Mouse (Mus musculus) stomach, embryonic 15.5 days (tissue): Measurements from ENCODE around the gene Ptprg. TPM values are rescaled to one million over a fixed set of nuclear protein-coding genes. Genes with fewer than 3 reads are reported as not detected.

Experiments
- ATAC-seq: fragments of 200-750 bp; cut with Nextera tagmentation; 2 replicates; pipeline ENCODE4 v1.8.0; 2017; ENCODE audit warnings: low read depth, moderate number of reproducible peaks, moderate TSS enrichment; ENCODE audit not compliant: insufficient read depth, low FRiP score
- H3K27ac ChIP-seq: fragments of 300-500 bp; sonication (generic); 2 replicates; pipeline ENCODE4 v1.5.1; 2015; ENCODE audit warnings: mild to moderate bottlenecking, inconsistent platforms
- H3K27me3 ChIP-seq: fragments of 300-500 bp; sonication (generic); replicated peaks from 2 replicates; pipeline ENCODE4 v1.6.1; 2015; ENCODE audit warnings: inconsistent platforms
- H3K36me3 ChIP-seq: fragments of 300-500 bp; sonication (generic); 2 replicates; pipeline ENCODE4 v1.6.1; 2015; ENCODE audit warnings: inconsistent platforms
- H3K4me1 ChIP-seq: fragments of 300-500 bp; sonication (generic); 2 replicates; pipeline ENCODE4 v1.6.1; 2015; ENCODE audit warnings: inconsistent platforms
- H3K4me2 ChIP-seq: fragments of 300-500 bp; sonication (generic); 2 replicates; pipeline ENCODE4 v1.6.1; 2015; ENCODE audit warnings: mild to moderate bottlenecking, inconsistent platforms
- H3K4me3 ChIP-seq: fragments of 300-500 bp; sonication (generic); replicated peaks from 2 replicates; pipeline ENCODE4 v1.5.1; 2015; ENCODE audit warnings: inconsistent platforms
- H3K9ac ChIP-seq: fragments of 300-500 bp; sonication (generic); 2 replicates; pipeline ENCODE4 v1.6.1; 2015; ENCODE audit warnings: inconsistent platforms
- H3K9me3 ChIP-seq: fragments of 300-500 bp; sonication (generic); 2 replicates; pipeline ENCODE4 v1.6.1; 2016; ENCODE audit warnings: inconsistent platforms
- WGBS: fragments of 180-500 bp; shearing (Covaris S2); methylation state at CpG from one replicate; pipeline ENCODE4 v1.1.7; 2015; 5-methylcytosine and 5-hydroxymethylcytosine counted together
- polyA plus RNA-seq: library from polyadenylated mRNA; unstranded; fragments of >200 nt; fragmentation: Nextera tagmentation; extraction: Ambion mirVana; gene quantifications from 2 replicates; pipeline ENCODE4 v1.2.1, GENCODE M21; 2015

Gene Ptprg
- polyA plus RNA-seq, 1 experiment from 2014 or later = 22.9 TPM

- Histone ChIP-seq H3K9ac (no peak overlapping the region), H3K36me3 (no peaks in the 10 kb centered on the region), H3K27ac (no peak overlapping the region), H3K4me2 (no peak overlapping the region), H3K9me3 (no peaks in the 10 kb centered on the region), H3K4me1 (no peaks in the 10 kb centered on the region), H3K27me3 (no peaks in the 10 kb centered on the region), H3K4me3 (no peak overlapping the region)
- no peak for ATAC-seq
- WGBS = 71% methylated on average over 4 of the region's 4 CpGs
Measured at GRCm38 (mm10) chr14:11841621-11842020, 288.3 kb downstream of the Ptprg start.

- H3K36me3 ChIP-seq = no peaks in the 10 kb centered on the region
- H3K4me1 ChIP-seq = no peaks in the 10 kb centered on the region
- H3K4me2 ChIP-seq = no peak overlapping the region
- H3K27ac ChIP-seq = no peak overlapping the region
- H3K9ac ChIP-seq = no peak overlapping the region
- ATAC-seq = no peak
- no peaks in the 10 kb centered on the region for H3K27me3 ChIP-seq
- no peaks in the 10 kb centered on the region for H3K9me3 ChIP-seq
- 77% methylated on average over 3 of the region's 3 CpGs for WGBS
- no peak overlapping the region for H3K4me3 ChIP-seq
Measured at GRCm38 (mm10) chr14:11852896-11853295, 299.6 kb downstream of the Ptprg start.

- no peaks in the 10 kb centered on the region for H3K27me3 ChIP-seq
- no peaks in the 10 kb centered on the region for H3K36me3 ChIP-seq
- H3K4me2 ChIP-seq = no peak overlapping the region
- no peak overlapping the region for H3K4me3 ChIP-seq
- no peaks in the 10 kb centered on the region for H3K9me3 ChIP-seq
- ATAC-seq = no peak
- H3K4me1 ChIP-seq = no peaks in the 10 kb centered on the region
- H3K27ac ChIP-seq = no peak overlapping the region
- no peak overlapping the region for H3K9ac ChIP-seq
Measured at GRCm38 (mm10) chr14:11855499-11855898, 302.2 kb downstream of the Ptprg start.

GRCm38 (mm10) chr14:11857928-11858481 lies 304.7 kb downstream of the Ptprg start:
- ATAC-seq = no peak
- no peaks in the 10 kb centered on the region for H3K4me1 ChIP-seq
- WGBS = 62% methylated on average over 3 of the region's 3 CpGs
- no peaks in the 10 kb centered on the region for H3K9me3 ChIP-seq
- H3K27me3 ChIP-seq = no peaks in the 10 kb centered on the region
- H3K27ac ChIP-seq = no peak overlapping the region
- H3K4me2 ChIP-seq = no peak overlapping the region
- no peak overlapping the region for H3K9ac ChIP-seq
- H3K4me3 ChIP-seq = no peak overlapping the region
- no peaks in the 10 kb centered on the region for H3K36me3 ChIP-seq

GRCm38 (mm10) chr14:11863286-11863685 lies 310.0 kb downstream of the Ptprg start:
- H3K9ac ChIP-seq = no peak overlapping the region
- H3K9me3 ChIP-seq = no peaks in the 10 kb centered on the region
- H3K36me3 ChIP-seq = no peaks in the 10 kb centered on the region
- no peak overlapping the region for H3K4me2 ChIP-seq
- ATAC-seq = no peak
- H3K27me3 ChIP-seq = no peaks in the 10 kb centered on the region
- H3K4me3 ChIP-seq = no peak overlapping the region
- WGBS = 90% methylated on average over 3 of the region's 3 CpGs
- no peak overlapping the region for H3K27ac ChIP-seq
- H3K4me1 ChIP-seq = peaks cover 3% of the 10 kb centered on the region; the same call in 1 of the 2 replicates

- Histone ChIP-seq H3K9me3 (no peaks in the 10 kb centered on the region), H3K27me3 (no peaks in the 10 kb centered on the region), H3K27ac (no peak overlapping the region), H3K36me3 (no peaks in the 10 kb centered on the region), H3K9ac (no peak overlapping the region), H3K4me1 (peaks cover 3% of the 10 kb centered on the region; the same call in 1 of the 2 replicates), H3K4me3 (no peak overlapping the region), H3K4me2 (no peak overlapping the region)
- ATAC-seq = no peak
- WGBS = 42% methylated on average over 3 of the region's 3 CpGs
Measured at GRCm38 (mm10) chr14:11864840-11865239, 311.5 kb downstream of the Ptprg start.

GRCm38 (mm10) chr14:11865332-11865731 lies 312.0 kb downstream of the Ptprg start:
- no peaks in the 10 kb centered on the region for H3K27me3 ChIP-seq
- H3K36me3 ChIP-seq = no peaks in the 10 kb centered on the region
- H3K9ac ChIP-seq = no peak overlapping the region
- ATAC-seq = no peak
- H3K4me3 ChIP-seq = no peak overlapping the region
- no peaks in the 10 kb centered on the region for H3K9me3 ChIP-seq
- 33% methylated on average over 5 of the region's 5 CpGs for WGBS
- H3K27ac ChIP-seq = no peak overlapping the region
- no peak overlapping the region for H3K4me2 ChIP-seq
- peaks cover 3% of the 10 kb centered on the region; the same call in 1 of the 2 replicates for H3K4me1 ChIP-seq

GRCm38 (mm10) chr14:11865872-11866271 lies 312.5 kb downstream of the Ptprg start:
- peaks cover 3% of the 10 kb centered on the region; the same call in 1 of the 2 replicates for H3K4me1 ChIP-seq
- H3K9me3 ChIP-seq = no peaks in the 10 kb centered on the region
- ATAC-seq = no peak
- H3K36me3 ChIP-seq = no peaks in the 10 kb centered on the region
- H3K4me2 ChIP-seq = no peak overlapping the region
- 75% methylated on average over 6 of the region's 6 CpGs for WGBS
- no peaks in the 10 kb centered on the region for H3K27me3 ChIP-seq
- no peak overlapping the region for H3K9ac ChIP-seq
- no peak overlapping the region for H3K4me3 ChIP-seq
- no peak overlapping the region for H3K27ac ChIP-seq

GRCm38 (mm10) chr14:11866416-11866815 lies 313.1 kb downstream of the Ptprg start:
- Histone ChIP-seq H3K4me3 (no peak overlapping the region), H3K4me2 (no peak overlapping the region), H3K27me3 (no peaks in the 10 kb centered on the region), H3K36me3 (no peaks in the 10 kb centered on the region), H3K27ac (no peak overlapping the region), H3K9me3 (no peaks in the 10 kb centered on the region), H3K4me1 (peaks cover 3% of the 10 kb centered on the region; the same call in 1 of the 2 replicates), H3K9ac (no peak overlapping the region)
- no peak for ATAC-seq
- 74% methylated on average over 7 of the region's 7 CpGs for WGBS

GRCm38 (mm10) chr14:11868636-11869035 lies 315.3 kb downstream of the Ptprg start:
- no peak for ATAC-seq
- Histone ChIP-seq H3K9me3 (no peaks in the 10 kb centered on the region), H3K36me3 (no peaks in the 10 kb centered on the region), H3K27me3 (no peaks in the 10 kb centered on the region), H3K4me2 (no peak overlapping the region), H3K4me3 (no peak overlapping the region), H3K4me1 (peaks cover 3% of the 10 kb centered on the region; the same call in 1 of the 2 replicates), H3K9ac (no peak overlapping the region), H3K27ac (no peak overlapping the region)
- WGBS = 75% methylated on average over 6 of the region's 6 CpGs

GRCm38 (mm10) chr14:11871752-11872344 lies 318.5 kb downstream of the Ptprg start:
- no peaks in the 10 kb centered on the region for H3K4me1 ChIP-seq
- WGBS = 51% methylated on average over 8 of the region's 8 CpGs
- no peaks in the 10 kb centered on the region for H3K9me3 ChIP-seq
- H3K36me3 ChIP-seq = no peaks in the 10 kb centered on the region
- H3K4me2 ChIP-seq = no peak overlapping the region
- no peak overlapping the region for H3K4me3 ChIP-seq
- H3K27me3 ChIP-seq = no peaks in the 10 kb centered on the region
- no peak for ATAC-seq
- no peak overlapping the region for H3K9ac ChIP-seq
- no peak overlapping the region for H3K27ac ChIP-seq

- Histone ChIP-seq H3K9ac (no peak overlapping the region), H3K4me3 (no peak overlapping the region), H3K4me1 (no peaks in the 10 kb centered on the region), H3K9me3 (no peaks in the 10 kb centered on the region), H3K4me2 (no peak overlapping the region), H3K27me3 (no peaks in the 10 kb centered on the region), H3K36me3 (no peaks in the 10 kb centered on the region), H3K27ac (no peak overlapping the region)
- WGBS = 84% methylated on average over 6 of the region's 6 CpGs
- ATAC-seq = no peak
Measured at GRCm38 (mm10) chr14:11874266-11874665, 320.9 kb downstream of the Ptprg start.
